Mouse (Mus musculus) heart, adult 2 months (tissue): ENCODE results near the gene Sec14l5. TPM values are rescaled to one million over a fixed set of nuclear protein-coding genes. Genes with fewer than 3 reads are reported as not detected.

ENCODE experiments used
- DNase-seq, 2 experiments: peaks; one replicate each; pipeline ENCODE4 v3.0.0; 2021
- H3K27ac ChIP-seq: fragments of 200-600 bp; 2 replicates; pipeline ENCODE4 v1.8.1; 2022
- H3K27me3 ChIP-seq: fragments of 200-500 bp; 2 replicates; pipeline ENCODE4 v1.6.1; 2012; ENCODE audit warnings: mild to moderate bottlenecking, low read length, inconsistent platforms, mixed read lengths; ENCODE audit not compliant: control insufficient read depth, insufficient read depth
- H3K36me3 ChIP-seq: fragments of 200-500 bp; 2 replicates; pipeline ENCODE4 v1.6.1; 2012; ENCODE audit warnings: low read length, inconsistent platforms; ENCODE audit not compliant: control insufficient read depth, insufficient read depth
- H3K4me1 ChIP-seq: fragments of 200-500 bp; 2 replicates; pipeline ENCODE4 v1.6.1; 2011; ENCODE audit warnings: low read length; ENCODE audit not compliant: control insufficient read depth, insufficient read depth
- H3K4me3 ChIP-seq: fragments of 200-600 bp; 2 replicates; pipeline ENCODE4 v1.8.1; 2022
- H3K79me2 ChIP-seq: fragments of 200-500 bp; replicated peaks from 2 replicates; pipeline ENCODE4 v1.6.1; 2012; ENCODE audit warnings: mild to moderate bottlenecking, inconsistent platforms, low read length, moderate library complexity, mixed read lengths; ENCODE audit not compliant: control insufficient read depth, insufficient read depth
- H3K9ac ChIP-seq: fragments of 200-500 bp; 2 replicates; pipeline ENCODE4 v1.6.1; 2012; ENCODE audit warnings: low read depth, mild to moderate bottlenecking, control low read depth, inconsistent platforms, low read length, mixed read lengths
- CTCF ChIP-seq: fragments of 200-600 bp; IDR thresholded peaks from 2 replicates; pipeline ENCODE4 v1.8.1; 2022; ENCODE audit warnings: antibody characterized with exemption, mild to moderate bottlenecking, moderate library complexity
- EP300 ChIP-seq: fragments of 200-500 bp; IDR thresholded peaks from 2 replicates; pipeline ENCODE4 v1.6.1; 2011; ENCODE audit warnings: low read depth, low read length, control low read depth; ENCODE audit not compliant: insufficient read depth
- POLR2A ChIP-seq: fragments of 200-500 bp; IDR thresholded peaks from 2 replicates; pipeline ENCODE4 v1.6.1; 2011; ENCODE audit warnings: mild to moderate bottlenecking, low read depth, low read length, control low read depth; ENCODE audit not compliant: insufficient read depth
- WGBS: fragments of 180-500 bp; shearing (Covaris S2); methylation state at CpG from one replicate; pipeline ENCODE4 v1.1.7; 2018; 5-methylcytosine and 5-hydroxymethylcytosine counted together
- intact Hi-C: fragments of 180-260 bp; cut with DNase I; formaldehyde crosslinking; loops from one replicate; pipeline ENCODE4 v1.15.1; 2025
- microRNA-seq, 2 experiments: library from miRNA; unstranded; fragments of <30 nt; microRNA quantifications; one replicate each; pipeline ENCODE4 v1.2.0; 2021
- polyA plus RNA-seq: library from polyadenylated mRNA; depleted of rRNA; stranded (reverse); fragments of >200 nt; gene quantifications from 2 replicates; pipeline ENCODE4 v1.2.3, GENCODE M21; 2012; rRNA removed
- total RNA-seq, 2 experiments: library from RNA; stranded (reverse); gene quantifications; 2 replicates each; pipeline ENCODE4 v1.2.3; 2021

Gene Sec14l5
- total and polyA plus RNA-seq, 3 experiments, result 0.73 to 2.1 (median 0.78) TPM

GRCm38 (mm10) chr16:5233418-5234313, 86.8 kb downstream of the Sec14l5 start, which contains the start of gene Alg1:
TSS of gene Alg1 (plus strand) at chr16:5233621.
- no peaks in the 10 kb centered on the region for H3K27me3 ChIP-seq
- 1% methylated on average over 47 of the region's 47 CpGs for WGBS
- peak; percentile 99 for TF ChIP-seq POLR2A
- no peak for TF ChIP-seq CTCF
- peak; percentile 71; the same call in 1 of the 2 replicates for TF ChIP-seq EP300
- peaks cover 2% of the 10 kb centered on the region for H3K4me1 ChIP-seq
- no peaks in the 10 kb centered on the region for H3K36me3 ChIP-seq
- H3K4me3 ChIP-seq, result peak within 1 kb of the TSS; percentile 85
- no peaks in the 10 kb centered on the region for H3K79me2 ChIP-seq
- H3K9ac ChIP-seq, result peak within 1 kb of the TSS; percentile 98
- intact Hi-C loops, result loop anchor here (2.0 kb wide), 1 partner anchor 31 kb away; no protein-coding TSS in a partner anchor
- DNase-seq, result peak; percentile 94 to 96
- H3K27ac ChIP-seq, result peak within 1 kb of the TSS; percentile 72

Small RNA genes within 50 kb of the gene (microRNA-seq; reads per million reads assigned to microRNA genes)
- 0 reads per million in 2 experiments for gene Gm23689
- gene Gm26095, result 0 reads per million in 2 experiments
- 0 reads per million in 2 experiments for gene Mir6364

Other genes with a start within 250 kb of the Sec14l5 start
- gene Nudt16l1, start 208.3 kb upstream of the Sec14l5 start, total RNA-seq, result 10 to 100 TPM; 16.7 to 17.1 TPM
- 38.9 and 44.5 TPM in 2 replicates for gene Nudt16l1, start 208.3 kb upstream of the Sec14l5 start, polyA plus RNA-seq
- gene Anks3, start 182.9 kb upstream of the Sec14l5 start, total RNA-seq, result 10 to 100 TPM; 11.4 to 12.7 TPM
- 21.3 and 30.4 TPM in 2 replicates for gene Anks3, start 182.9 kb upstream of the Sec14l5 start, polyA plus RNA-seq
- gene Sept12, start 149.3 kb upstream of the Sec14l5 start, total RNA-seq, result not detected
- 0.20 and 0.23 TPM in 2 replicates for gene Sept12, start 149.3 kb upstream of the Sec14l5 start, polyA plus RNA-seq
- gene Smim22, start 139.8 kb upstream of the Sec14l5 start, total RNA-seq, result not detected
- 2.1 TPM in 1 of 2 replicates, not detected in the other for gene Smim22, start 139.8 kb upstream of the Sec14l5 start, polyA plus RNA-seq
- 10 to 100 TPM; 15.5 to 19.4 TPM for gene Rogdi, start 133.6 kb upstream of the Sec14l5 start, total RNA-seq
- 50.7 and 63.0 TPM in 2 replicates for gene Rogdi, start 133.6 kb upstream of the Sec14l5 start, polyA plus RNA-seq
- 10 to 100 TPM; 39.2 to 42.9 TPM for gene Glyr1, start 97.2 kb upstream of the Sec14l5 start, total RNA-seq
- gene Glyr1, start 97.2 kb upstream of the Sec14l5 start, polyA plus RNA-seq, result 35.9 and 48.6 TPM in 2 replicates
- gene Ubn1, start 97.1 kb upstream of the Sec14l5 start, total RNA-seq, result 10 to 100 TPM; 22.8 to 23.1 TPM
- gene Ubn1, start 97.1 kb upstream of the Sec14l5 start, polyA plus RNA-seq, result 15.8 and 21.2 TPM in 2 replicates
- gene Ppl, start 14.7 kb upstream of the Sec14l5 start, total RNA-seq, result 1 to 10 TPM; 4.5 to 9.4 TPM
- gene Ppl, start 14.7 kb upstream of the Sec14l5 start, polyA plus RNA-seq, result 2.0 and 2.5 TPM in 2 replicates
- 10 to 100 TPM; 11.3 to 15.7 TPM for gene Nagpa, start 56.9 kb downstream of the Sec14l5 start, total RNA-seq
- gene Nagpa, start 56.9 kb downstream of the Sec14l5 start, polyA plus RNA-seq, result 22.7 and 24.2 TPM in 2 replicates
- 10 to 100 TPM; 17.4 to 19.9 TPM for gene AU021092, start 75.2 kb downstream of the Sec14l5 start, total RNA-seq
- 12.1 and 12.5 TPM in 2 replicates for gene AU021092, start 75.2 kb downstream of the Sec14l5 start, polyA plus RNA-seq
- 10 to 100 TPM; 12.0 to 12.5 TPM for gene Alg1, start 86.5 kb downstream of the Sec14l5 start, total RNA-seq
- gene Alg1, start 86.5 kb downstream of the Sec14l5 start, polyA plus RNA-seq, result 34.0 and 37.1 TPM in 2 replicates
- 1 to 10 TPM; 6.9 to 8.2 TPM for gene Eef2kmt, start 108.9 kb downstream of the Sec14l5 start, total RNA-seq
- gene Eef2kmt, start 108.9 kb downstream of the Sec14l5 start, polyA plus RNA-seq, result 27.9 and 29.7 TPM in 2 replicates